Mouse (Mus musculus) kidney, postnatal 14 days (tissue): ENCODE data around the gene Rnf169.
A peak's percentile ranks its signal among the peaks of the same experiment; 100 is the strongest.

Experiments used
- DNase-seq: peaks from one replicate; pipeline ENCODE4 v3.0.0; 2022; ENCODE audit warnings: mixed read lengths

Rnf169 gene

DNA sequence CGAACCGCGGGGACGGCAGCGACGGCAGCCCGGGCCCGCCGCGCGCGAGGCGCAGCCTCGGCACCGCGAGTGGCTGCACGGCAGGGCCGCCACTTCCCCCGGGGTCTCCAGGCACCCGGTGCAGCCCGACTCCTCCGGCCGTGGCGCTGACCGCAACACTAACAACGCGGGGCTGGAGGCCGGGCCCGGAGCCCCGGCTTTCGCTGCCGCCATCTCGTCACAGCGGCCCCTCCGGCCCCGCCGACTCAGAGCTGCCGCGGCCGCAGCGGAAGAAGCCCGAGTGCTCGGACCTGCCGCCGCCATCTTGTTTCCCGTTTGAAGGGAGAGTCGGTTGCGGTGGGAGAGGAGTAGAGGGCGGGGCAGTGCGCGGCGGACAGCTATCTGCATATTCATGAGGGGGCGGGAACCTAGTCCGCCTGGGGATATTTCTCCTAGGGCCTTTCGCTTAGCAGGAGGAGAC lies at the start of gene Rnf169:
Gene Rnf169 (minus strand): TSS at position 317 of the 460 bp plus-strand sequence.
- DNase-seq, result peak; percentile 96

DNA sequence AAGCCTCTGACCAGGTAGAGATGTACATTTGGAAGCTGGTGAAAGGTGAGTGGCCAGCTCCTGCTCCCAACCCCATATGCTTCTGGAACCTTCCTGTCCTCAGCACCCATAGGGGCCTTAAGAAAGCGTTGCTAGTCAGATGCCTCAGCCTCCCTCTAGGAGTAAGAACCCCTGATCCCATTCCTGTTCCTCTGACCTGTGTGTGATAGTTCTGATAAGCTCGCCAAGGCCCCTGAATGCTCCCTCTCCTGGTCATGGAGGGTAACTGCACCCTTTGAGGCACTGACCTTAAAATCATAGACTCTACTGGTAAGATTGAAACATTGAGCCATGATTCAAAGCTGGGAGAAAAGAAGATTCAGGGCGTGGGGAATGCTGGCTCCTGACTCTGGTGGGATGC lies 49.1 kb upstream of the Rnf169 start:
- DNase-seq, result no peak

DNA sequence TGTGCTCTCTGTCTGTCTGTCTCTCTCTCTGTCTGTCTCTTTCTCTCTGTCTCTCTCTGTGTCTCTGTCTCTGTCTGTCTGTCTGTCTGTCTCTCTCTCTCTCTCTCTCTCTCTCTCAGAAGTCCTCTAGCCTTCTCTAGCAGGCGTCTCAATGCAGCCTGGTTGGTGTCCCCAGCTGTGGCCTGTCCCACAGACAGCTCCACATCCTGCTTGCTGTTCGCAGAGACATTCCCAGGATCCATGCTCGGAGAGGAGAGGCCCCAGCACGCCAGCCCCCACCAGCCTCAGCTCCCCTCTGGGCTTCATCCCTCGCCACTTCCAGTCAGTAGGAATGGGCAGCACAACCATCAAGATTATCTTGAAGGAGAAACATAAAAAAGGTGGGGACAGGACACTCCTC lies 47.1 kb upstream of the Rnf169 start:
- peak; percentile 32 for DNase-seq

DNA sequence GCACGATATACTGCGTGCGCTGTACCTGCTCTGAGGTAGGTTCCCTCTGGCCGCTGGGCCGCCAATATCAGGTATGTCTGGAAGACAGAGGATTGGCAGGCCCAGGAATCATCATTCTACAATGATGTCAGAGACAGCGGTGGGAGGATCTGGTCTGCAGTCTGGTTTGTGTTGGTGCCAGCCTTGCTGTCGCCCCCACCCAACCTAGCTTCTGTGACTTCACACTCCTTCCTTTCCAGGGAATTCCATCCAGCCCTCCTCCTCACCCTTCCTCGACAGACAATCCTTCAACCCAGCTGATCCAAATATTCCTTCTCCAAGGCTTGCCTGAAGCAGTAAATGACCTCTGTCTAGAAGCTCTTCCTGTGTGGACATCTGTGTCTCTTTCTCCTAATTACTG lies 36.8 kb upstream of the Rnf169 start:
- no peak for DNase-seq

DNA sequence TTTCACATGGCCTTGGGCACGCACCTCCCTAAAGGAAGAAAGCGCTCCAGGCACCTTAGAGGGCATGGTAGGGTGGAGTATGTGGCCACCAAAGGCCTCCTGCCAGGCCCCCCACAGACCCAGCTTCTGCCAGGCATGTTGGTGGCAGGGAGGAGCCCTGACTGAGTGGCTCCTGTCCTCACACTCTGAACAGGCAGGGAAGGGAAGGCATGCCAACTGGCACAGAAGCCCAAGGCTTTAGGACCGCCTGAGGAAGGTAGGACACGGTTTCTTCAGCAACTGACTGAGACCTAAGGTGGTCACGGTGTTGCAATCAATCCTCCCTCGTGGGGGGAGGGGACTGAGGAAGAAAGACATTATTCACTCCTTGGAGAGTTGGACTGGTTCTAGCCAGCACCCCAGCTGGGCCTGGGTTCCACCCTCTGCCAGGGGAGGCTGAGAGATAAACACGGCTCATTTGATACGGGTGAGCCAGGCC lies 33.9 kb upstream of the Rnf169 start:
- DNase-seq, result peak; percentile 28

DNA sequence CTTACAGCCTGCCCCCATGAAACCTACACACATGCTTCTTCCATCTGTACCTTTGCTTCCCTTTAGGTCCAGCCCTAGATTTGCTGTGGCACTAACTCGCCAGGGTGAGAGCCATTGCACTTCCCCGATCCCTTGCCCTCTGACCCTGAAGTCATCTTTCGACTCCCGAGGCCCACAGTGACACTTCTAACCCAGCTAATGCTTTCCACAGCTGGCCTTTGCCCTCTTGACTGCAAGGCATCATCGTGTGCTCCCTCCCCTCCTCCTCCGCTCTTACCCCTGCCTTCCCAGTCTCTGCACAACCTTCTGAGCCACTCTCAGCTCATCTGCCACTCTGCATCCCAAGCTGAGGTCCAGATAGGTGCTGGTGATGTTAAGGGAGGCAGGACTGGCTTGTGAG lies 32.3 kb upstream of the Rnf169 start:
- no peak for DNase-seq

DNA sequence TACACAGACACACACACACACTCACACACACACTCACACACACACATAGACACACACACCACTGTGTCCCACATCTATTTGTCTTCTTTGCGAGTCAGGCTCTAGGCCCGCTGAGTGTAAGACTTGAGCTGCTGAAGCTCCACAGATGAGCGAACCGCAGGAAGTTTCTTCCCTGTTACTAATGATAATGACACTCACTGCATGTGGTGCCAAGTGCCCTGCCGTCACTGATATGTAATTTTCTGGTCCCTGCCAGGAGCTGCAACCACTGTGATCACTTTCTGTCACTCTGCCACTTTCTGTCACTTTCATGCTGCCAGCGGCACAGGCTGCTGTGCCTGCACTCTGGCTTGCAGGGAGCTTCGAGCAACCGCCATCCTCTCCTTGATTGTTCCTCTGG lies 31.8 kb upstream of the Rnf169 start:
- no peak for DNase-seq

DNA sequence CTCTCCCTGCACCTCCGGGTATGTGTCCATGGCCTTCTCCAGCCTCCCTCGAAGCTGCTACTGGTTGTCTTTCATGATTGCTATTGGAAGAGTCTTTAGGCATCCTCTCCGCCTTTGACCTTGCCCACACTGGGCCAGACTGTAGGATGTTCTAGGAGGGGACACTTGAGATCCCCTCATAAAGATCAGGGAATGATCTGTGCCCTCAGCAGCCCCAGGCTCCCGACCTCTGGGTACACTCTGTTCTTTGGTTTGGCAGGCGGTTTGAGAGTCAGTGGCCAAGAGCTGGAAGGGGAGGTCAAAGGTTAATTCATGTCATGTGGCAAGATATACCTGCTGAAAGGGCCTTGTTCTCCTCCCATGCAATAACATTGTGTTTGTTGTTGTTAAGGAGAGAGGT lies 30.5 kb upstream of the Rnf169 start:
- DNase-seq, result peak; percentile 62

DNA sequence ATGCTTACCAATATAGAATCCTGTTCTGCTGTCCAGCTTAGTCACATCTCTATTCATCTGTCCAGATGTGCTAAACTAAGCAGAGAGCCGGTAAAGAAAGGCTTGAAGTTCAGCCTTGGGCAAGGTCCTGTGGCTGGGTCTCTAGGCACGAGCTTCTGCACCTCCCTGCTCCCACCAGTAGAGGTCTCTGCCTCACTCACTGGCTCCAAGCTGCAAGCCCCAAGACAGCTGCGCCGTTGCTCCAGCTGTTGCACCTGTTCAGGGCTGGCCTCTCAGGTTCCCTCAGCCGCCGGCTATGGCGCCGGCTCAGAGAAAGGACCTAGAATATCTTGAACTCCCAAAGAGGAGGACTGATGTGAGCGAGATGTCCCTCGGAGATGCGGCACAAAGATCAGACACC lies 29.4 kb upstream of the Rnf169 start:
- DNase-seq, result peak; percentile 83

DNA sequence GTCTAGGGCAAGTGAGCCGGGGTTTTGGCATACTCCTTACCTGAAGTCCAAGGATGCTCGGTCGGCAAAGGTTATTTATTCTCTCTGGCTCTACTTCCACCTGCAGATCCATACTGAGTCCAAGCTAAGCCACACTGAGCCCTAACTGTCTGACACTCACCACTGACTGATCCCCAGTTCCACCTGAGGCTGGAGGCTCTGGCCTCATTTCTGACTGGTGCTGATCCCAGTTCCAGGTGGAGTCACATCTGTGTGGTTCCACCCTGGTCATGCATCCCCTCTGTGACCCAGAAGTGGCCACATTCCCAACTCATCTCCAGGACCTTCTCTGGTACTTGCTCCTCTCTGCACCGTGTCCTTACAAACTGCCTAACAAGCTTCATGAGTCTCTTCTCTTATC lies 28.5 kb upstream of the Rnf169 start:
- DNase-seq, result no peak

DNA sequence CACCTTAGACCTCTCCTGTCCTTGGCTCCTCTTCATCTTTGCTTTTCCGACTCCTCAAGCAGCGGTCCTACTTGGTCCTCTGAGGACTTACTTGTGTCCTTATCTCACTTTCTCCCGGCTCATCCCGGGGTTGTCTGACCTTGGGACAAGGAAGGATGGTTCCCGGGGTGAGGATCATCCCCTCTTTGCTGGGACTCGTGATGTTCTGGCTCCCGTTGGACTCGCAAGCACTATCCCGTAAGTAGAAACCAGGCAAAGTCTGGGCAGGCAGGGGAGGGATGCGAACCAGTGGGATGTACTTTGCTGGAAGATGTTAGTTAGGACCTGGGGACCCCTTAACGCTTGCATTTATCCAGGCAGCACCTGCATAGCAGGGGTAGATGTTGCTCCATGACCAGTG lies 26.2 kb upstream of the Rnf169 start:
- DNase-seq, result no peak

DNA sequence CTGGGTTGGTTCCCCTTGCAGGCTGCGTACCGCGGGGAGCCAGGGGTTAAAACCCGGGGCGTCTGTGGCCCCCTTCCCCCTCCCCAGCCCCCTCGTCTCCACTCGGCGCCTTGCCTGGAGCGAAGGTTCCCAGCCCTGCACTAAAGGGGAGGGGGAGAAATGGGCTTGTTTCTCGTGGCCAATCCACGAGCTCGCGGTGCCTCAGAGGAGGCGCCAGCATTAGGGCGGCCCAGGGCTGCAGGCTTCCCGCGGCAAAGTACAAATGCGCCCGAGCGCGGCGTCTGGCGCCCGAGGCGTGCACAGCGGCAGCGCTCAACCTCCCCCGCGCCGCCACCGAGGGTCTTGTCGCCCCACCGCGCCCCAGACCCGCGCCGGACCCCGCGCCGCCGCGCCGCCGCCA lies 25.5 kb upstream of the Rnf169 start, which contains the start of gene Chrdl2:
Gene Chrdl2 (plus strand): TSS at position 383 of the 400 bp plus-strand sequence.
- peak; percentile 52 for DNase-seq

DNA sequence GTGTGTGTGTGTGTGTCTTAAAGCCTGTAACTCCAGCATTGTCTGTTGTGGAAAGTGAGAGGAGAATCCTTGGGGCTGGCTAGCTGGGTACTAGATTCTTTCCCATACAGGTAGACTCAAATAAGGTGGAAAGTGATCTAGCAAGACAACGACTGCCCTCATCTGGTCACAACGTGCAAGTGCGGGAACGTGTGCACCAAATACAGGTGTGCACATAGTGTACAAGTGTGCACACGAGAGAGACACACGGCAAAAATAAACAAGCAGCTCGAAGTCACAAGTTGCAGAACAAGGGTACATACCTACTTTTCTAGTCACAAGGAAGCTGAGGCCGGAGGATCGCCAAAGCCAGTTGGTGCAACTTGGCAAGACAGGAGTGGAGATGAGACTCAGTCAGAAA lies 23.5 kb upstream of the Rnf169 start:
- no peak for DNase-seq

DNA sequence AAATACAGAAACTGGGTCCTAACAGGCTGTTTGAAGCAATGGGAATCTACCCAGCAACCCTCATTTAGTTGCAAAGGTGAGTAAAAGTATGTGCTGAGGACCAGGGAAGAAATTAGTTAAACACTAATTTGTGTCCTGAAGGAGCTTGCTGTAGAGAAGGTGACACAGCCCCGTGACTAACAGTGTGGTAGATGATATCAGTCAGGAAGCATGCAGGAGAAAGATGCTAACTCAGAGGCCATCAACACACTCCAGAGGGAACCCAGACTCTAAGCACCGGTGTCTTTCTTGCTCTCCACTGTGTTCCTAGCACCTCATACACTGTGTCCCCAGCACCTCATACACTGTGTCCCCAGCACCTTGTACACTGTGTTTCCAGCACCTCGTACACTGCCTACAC lies 18.4 kb upstream of the Rnf169 start:
- DNase-seq, result no peak

DNA sequence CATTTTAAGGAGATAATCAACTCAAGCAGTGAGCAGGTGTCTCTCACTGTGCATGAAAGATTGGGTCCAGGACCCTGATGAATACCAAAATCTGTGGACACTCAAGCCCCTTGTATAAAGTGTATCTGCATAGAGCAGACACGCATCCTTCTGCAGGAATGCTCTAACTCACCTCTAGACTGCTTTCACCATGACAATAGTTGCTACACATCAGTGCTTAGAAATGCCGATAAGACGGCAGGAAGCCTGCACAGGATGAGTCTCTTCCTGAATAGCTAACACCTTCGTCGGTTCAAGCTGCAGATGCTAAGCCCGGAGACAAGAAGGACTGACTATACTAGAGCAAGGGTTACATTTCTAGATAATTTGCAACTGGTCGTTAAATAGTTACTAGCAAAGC lies 14.9 kb upstream of the Rnf169 start:
- DNase-seq, result no peak

DNA sequence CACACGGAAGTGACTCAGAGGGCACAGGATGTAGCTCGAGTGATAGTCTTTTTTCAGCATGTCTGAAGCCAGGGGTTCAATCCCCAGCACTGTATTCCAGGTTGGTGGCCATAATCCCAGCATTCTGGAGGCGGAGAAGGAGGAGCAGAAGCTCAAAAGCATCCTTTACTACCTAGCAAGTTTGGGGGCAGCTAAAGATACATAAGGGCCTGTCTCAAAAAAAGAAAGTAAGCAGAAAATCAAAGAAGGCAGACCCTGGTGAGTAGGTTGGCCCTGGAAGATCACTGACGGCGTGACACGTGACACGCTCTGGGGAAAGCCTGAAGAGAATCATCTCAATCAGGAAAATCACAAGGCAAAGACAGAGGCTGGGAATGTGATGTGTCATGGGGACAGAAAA lies 12.9 kb upstream of the Rnf169 start:
- DNase-seq, result no peak

DNA sequence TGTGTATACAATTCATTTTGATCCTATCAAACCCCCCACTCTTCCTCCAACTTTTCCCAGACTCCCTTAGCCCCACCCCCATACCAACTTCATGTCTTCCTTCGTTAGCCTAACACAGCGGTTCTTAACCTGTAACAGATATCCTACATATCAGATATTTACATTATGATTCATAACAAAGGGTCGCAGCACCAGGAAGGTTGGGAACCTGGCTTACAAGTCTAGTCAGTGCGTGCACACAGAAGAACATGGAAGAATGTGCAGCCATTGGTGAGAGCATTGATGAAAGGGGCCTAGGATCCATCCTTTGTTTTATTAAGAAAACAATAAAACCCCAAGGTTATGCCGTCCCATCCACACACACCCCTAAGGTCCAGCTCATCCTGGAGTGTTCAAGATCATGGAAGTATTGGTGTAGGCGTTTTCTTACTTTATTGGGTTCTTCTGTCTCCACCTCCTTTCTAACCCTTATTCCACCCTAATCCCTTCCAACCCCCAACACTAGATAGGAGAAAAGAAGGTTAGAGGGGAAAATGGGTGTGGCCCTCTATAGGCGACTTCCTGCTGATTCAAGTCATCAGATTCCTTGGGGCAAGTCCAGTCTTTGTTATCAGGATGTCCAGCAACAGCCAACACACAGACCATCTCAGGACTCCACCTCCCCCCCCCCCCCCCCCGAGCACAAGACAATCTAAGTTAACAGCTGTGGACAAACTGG lies 10.9 kb upstream of the Rnf169 start:
- no peak for DNase-seq

DNA sequence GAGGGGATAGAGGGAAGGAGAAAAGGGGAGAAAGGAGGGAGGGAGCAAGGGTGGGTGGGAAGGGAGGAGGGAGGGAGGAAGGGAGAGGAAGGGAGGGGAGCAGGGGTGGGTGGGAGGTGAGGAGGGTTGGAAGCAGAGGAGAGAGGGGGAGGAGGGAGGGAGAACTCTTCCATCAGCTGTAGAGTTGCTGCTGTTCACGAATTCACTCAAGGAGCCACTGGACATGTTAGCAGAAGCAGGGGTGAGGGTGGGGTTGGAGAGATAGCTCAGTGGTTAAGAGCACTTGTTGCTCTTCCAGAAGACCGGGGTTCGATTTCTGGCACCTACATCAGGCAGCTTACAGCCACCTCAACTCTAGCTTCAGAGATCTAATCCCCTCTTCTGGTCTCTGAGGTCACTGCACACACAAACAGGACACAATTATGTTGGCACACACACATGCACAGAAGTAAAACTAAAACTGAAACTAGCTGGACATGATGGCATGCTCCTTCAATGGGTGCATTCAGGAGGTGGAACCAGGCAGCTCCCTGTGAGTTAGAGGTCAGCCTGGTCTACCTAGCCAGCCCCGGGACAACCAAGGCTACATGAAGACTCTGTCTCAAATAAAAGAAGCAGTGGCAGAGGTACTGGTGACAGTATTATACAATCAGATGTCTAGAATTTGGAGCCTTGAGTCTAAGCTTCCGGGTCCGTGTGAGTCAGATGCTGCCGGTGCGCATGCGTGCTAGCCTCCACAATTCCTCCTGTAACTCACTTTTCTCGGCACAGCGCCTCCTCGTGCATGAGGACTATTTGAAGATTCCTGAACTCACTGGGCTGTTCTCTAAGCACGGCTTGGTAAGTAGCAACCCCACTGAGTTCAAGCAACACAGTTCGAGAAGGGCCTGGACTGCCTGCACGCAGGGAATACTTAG lies 9.9 kb upstream of the Rnf169 start:
- DNase-seq, result no peak

DNA sequence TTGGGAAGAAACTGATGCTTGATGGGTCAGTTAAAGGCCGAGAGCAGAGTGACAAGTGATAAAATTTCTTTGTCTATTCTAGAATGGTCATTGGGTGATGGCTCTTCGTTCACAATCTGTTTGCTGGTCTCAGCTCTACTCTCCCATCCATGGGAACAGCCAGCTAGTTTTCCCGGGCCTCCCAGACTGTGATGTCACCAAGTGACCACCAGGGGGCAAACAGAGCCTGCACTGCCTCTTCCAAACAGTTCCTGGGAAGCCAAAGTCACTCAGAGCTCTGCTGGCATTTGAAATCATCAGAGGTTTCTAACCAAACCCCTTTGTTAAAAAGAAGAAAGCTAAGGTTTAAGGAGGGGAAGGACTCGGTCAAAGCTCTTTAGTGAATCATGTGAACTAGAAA lies 8.5 kb upstream of the Rnf169 start:
- DNase-seq, result peak; percentile 77

DNA sequence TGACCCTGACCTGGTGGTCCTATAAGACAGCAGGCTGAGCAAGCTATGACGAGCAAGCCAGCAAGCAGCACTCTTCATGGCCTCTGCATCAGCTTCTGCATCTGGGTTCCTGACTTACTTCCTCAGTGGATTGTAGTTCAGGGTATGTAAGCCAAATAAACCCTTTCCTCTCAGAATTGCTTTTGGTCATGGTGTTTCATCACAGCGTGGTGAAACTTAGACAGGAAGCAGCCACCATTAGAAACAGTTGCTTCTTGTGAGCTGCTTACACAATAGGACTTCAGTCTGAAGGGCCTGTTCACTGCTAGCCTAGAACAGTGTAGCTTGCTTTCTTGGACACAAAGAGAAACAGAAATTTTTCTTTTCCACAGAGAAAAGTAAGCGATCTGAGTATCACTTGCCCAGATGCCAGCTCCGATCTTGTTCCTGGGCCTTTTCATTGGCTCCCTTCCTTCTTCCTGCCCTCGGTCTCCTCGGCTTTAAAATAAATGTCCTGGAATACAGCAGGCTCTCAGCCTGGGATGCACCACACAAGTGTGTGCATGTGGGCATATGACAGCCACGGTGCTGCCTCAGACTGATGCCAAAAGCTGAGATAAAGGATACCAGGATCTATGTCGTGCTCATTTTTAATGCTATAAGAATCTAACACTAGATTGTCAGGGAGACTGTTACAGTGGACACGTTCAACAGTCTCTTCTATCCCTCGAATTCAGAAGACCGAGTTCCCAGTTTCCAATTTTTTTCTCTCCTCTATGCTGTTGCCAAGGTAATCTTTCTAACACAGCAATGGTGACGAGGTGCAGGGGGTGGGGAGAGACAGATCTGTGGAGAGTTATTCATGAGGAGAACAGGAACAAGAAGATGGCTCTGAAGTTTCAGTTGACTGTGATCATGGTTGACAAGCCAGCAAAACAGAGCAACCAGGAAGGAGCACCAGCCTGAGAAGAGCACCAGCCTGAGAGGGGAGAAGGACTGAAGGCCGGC lies 2.3 kb upstream of the Rnf169 start:
- DNase-seq, result no peak

DNA sequence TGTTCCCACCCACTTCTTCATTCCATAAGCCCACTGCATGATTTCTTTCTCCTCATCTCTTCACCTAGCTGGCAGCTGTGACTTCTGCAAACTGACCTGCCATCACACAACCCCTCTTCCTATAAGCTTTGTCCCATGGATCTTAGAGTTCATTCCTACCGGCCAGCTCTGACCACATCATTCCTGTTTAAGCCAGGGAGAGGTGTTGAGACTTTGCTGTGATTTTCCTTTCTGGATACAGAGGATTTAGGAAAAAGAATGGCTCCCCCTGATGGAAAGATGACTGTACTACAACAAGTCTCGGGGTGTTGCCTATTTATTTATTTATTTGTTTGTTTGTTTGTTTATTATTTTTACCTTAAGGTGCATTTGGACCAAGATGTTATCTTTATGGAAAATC lies 1.1 kb upstream of the Rnf169 start:
- peak; percentile 76 for DNase-seq

DNA sequence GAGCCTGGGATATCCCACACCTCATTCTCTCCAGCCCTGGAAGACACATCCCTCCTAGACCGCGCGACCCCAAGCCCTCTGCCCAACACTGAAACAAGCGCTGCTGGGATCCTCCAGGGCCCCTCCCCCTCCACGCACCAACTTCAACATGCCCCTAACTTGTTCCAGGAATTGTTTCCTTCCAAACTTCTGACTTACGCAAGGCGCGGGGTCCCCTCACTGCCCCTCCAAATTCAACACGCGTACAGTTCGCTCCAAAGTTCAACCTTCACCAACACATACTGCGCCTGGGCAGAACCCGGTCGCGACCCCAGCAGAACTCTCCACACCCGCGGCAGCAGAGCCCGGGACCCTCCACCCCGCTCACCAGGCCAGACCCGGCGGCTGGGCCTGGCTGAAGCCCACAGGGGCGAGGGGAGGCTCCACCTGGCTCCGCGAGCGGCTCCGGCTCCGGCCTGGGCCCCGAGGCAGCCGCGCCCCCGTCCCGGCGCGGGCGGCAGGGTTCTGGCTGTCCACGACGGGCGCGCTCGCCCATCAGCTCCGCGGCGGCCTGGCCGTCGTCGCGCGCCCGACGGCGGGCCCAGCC lies 609 bp downstream of the Rnf169 start:
- peak; percentile 65 for DNase-seq
